Mouse (Mus musculus) erythroblast, adult 5-6 weeks (primary cell): ENCODE measurements around the gene Dock1. TPM values are rescaled to one million over a fixed set of nuclear protein-coding genes. Genes with fewer than 3 reads are reported as not detected.

Experiments used
- ATAC-seq: replicated peaks from 2 replicates; pipeline ENCODE4 v1.8.0; 2016; ENCODE audit warnings: moderate number of reproducible peaks, mild to moderate bottlenecking, moderate TSS enrichment, inconsistent platforms; ENCODE audit not compliant: poor library complexity, low FRiP score, severe bottlenecking
- total RNA-seq, 2 experiments: library from RNA; stranded (forward) in 1 of 2; stranded (reverse) in 1 of 2; fragments of 150-400 nt in 1 of 2; fragments of 200-764, 138-1000 nt in 1 of 2; gene quantifications; 2 replicates each; pipeline versions ENCODE4 v1.2.3 to v1.2.4; 2015 to 2017; ENCODE audit warnings: low replicate concordance in 2 of 2

Gene Dock1
- total RNA-seq, 2 experiments from 2014 or later = 3.1 to 3.8 TPM

DNA sequence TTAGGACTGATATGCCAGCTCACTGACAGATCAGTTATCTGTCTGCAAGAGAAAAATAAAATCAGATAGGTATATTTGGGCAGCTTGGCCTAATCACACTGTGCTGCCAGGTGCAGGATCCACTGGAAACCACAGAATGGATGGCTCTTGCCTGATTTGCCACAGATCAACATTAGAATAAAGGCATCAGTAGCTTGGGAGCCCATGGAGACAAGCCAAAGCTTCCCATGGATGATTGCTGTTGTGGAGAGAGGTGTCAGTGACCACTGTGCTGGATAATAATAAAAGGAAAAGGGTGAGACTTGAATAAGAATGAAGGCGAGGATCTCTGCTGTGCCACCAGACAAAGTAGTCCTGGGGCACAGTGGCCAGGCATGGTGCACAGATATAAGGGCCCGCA, 540.4 kb downstream of the Dock1 start:
- no peak for ATAC-seq

DNA sequence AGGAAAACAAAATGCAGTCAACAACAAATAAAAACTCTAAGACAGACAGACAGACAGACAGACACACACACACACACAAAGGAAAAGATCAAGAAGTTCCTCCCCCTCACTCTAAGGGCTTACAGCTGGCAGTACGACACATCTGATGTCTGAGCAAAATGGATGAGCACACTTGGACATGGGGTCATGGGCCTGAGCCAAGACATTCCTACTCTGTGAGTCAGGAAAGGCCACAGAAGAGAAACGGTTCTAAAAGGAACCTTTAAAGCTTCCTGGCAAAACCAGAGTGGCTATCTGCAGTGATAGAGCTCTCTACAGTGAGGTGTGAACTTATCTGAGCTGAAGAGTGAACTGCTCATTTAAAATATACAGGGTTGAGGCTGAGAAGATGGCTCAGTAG, 542.1 kb downstream of the Dock1 start:
- ATAC-seq = no peak

DNA sequence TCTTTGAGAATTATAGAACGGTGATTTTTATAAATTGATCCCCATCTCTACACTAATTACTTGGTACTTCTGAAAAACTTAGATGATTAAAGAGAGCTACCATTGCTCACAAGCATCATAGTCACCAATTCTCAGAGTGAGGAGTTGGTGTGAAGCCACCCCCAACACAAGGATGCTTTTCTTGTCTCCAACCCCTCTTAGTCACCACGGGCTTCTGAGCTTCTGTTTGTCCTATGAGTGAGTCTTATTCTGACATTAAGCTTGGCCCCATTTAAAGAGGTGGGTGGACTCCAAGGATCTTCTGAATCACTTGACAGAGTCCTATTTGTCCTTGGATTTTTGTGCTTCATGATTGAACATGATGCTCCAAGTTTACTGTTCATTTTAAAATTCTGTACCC, 551.0 kb downstream of the Dock1 start:
- no peak for ATAC-seq
